Mouse (Mus musculus) embryonic facial prominence, embryonic 13.5 days (tissue): Measurements from ENCODE around the gene Mat1a. TPM values are rescaled to one million over a fixed set of nuclear protein-coding genes. Genes with fewer than 3 reads are reported as not detected.

Experiments
- ATAC-seq: fragments of 200-750 bp; cut with Nextera tagmentation; 2 replicates; pipeline ENCODE4 v1.8.0; 2017; ENCODE audit warnings: low read depth; ENCODE audit not compliant: insufficient number of reproducible peaks, insufficient read depth, low FRiP score, low TSS enrichment
- H3K27ac ChIP-seq: fragments of 300-500 bp; sonication (generic); 2 replicates; pipeline ENCODE4 v1.5.1; 2015; ENCODE audit warnings: moderate library complexity, mild to moderate bottlenecking, inconsistent platforms
- H3K27me3 ChIP-seq: fragments of 300-500 bp; sonication (generic); 2 replicates; pipeline ENCODE4 v1.6.1; 2015; ENCODE audit warnings: mild to moderate bottlenecking, inconsistent platforms
- H3K36me3 ChIP-seq: fragments of 300-500 bp; sonication (generic); 2 replicates; pipeline ENCODE4 v1.6.1; 2015; ENCODE audit warnings: mild to moderate bottlenecking, inconsistent platforms
- H3K4me1 ChIP-seq: fragments of 300-500 bp; sonication (generic); 2 replicates; pipeline ENCODE4 v1.6.1; 2015; ENCODE audit warnings: inconsistent platforms
- H3K4me2 ChIP-seq: fragments of 300-500 bp; sonication (generic); 2 replicates; pipeline ENCODE4 v1.6.1; 2015; ENCODE audit warnings: moderate library complexity, mild to moderate bottlenecking, inconsistent platforms
- H3K4me3 ChIP-seq: fragments of 300-500 bp; sonication (generic); 2 replicates; pipeline ENCODE4 v1.5.1; 2015; ENCODE audit warnings: mild to moderate bottlenecking, inconsistent platforms
- H3K9ac ChIP-seq: fragments of 300-500 bp; sonication (generic); 2 replicates; pipeline ENCODE4 v1.6.1; 2015; ENCODE audit warnings: mild to moderate bottlenecking, inconsistent platforms
- H3K9me3 ChIP-seq: fragments of 300-500 bp; sonication (generic); 2 replicates; pipeline ENCODE4 v1.6.1; 2016; ENCODE audit warnings: inconsistent platforms
- WGBS: fragments of 180-500 bp; shearing (Covaris S2); methylation state at CpG from one replicate; pipeline ENCODE4 v1.1.7; 2015; ENCODE audit warnings: mixed read lengths; 5-methylcytosine and 5-hydroxymethylcytosine counted together
- polyA plus RNA-seq: library from polyadenylated mRNA; unstranded; fragments of >200 nt; fragmentation: Nextera tagmentation; extraction: Ambion mirVana; gene quantifications from 2 replicates; pipeline ENCODE4 v1.2.1, GENCODE M21; 2015

Gene Mat1a
- 0.83 TPM in 1 of 2 replicates, not detected in the other for polyA plus RNA-seq

- no peaks in the 10 kb centered on the region for H3K27me3 ChIP-seq
- H3K4me3 ChIP-seq, result no peak within 1 kb of the TSS
- H3K4me1 ChIP-seq, result no peaks in the 10 kb centered on the region
- H3K27ac ChIP-seq, result no peak within 1 kb of the TSS
- ATAC-seq, result no peak
- WGBS, result 70% methylated on average over 10 of the region's 10 CpGs
- H3K9ac ChIP-seq, result no peak within 1 kb of the TSS
- H3K36me3 ChIP-seq, result no peaks in the 10 kb centered on the region
- no peak within 1 kb of the TSS for H3K4me2 ChIP-seq
- H3K9me3 ChIP-seq, result no peaks in the 10 kb centered on the region
These were observed at the start of gene Mat1a for GRCm38 (mm10) chr14:41104853-41105444. Gene Mat1a (plus strand): TSS chr14:41105035.

- 51% methylated on average over 2 of the region's 2 CpGs for WGBS
- no peak overlapping the region for H3K4me3 ChIP-seq
- H3K4me2 ChIP-seq, result no peak overlapping the region
- H3K27ac ChIP-seq, result no peak overlapping the region
- H3K9me3 ChIP-seq, result no peaks in the 10 kb centered on the region
- H3K4me1 ChIP-seq, result no peaks in the 10 kb centered on the region
- no peak for ATAC-seq
- H3K27me3 ChIP-seq, result no peaks in the 10 kb centered on the region
- no peak overlapping the region for H3K9ac ChIP-seq
- H3K36me3 ChIP-seq, result no peaks in the 10 kb centered on the region
These were observed 39.7 kb upstream of the Mat1a start for GRCm38 (mm10) chr14:41065168-41065567.

GRCm38 (mm10) chr14:41066416-41066815 lies 38.4 kb upstream of the Mat1a start:
- no peak overlapping the region for H3K9ac ChIP-seq
- ATAC-seq, result no peak
- WGBS, result 18% methylated on average over 1 of the region's 1 CpGs

GRCm38 (mm10) chr14:41069108-41069507 lies 35.7 kb upstream of the Mat1a start, which contains the start of gene Dydc2:
Gene Dydc2 (minus strand): TSS chr14:41069208.
- ATAC-seq, result no peak
- Histone ChIP-seq H3K27ac (no peak within 1 kb of the TSS), H3K27me3 (no peaks in the 10 kb centered on the region), H3K9me3 (no peaks in the 10 kb centered on the region), H3K36me3 (no peaks in the 10 kb centered on the region), H3K4me3 (no peak within 1 kb of the TSS), H3K4me2 (no peak within 1 kb of the TSS), H3K4me1 (peaks cover 7% of the 10 kb centered on the region), H3K9ac (no peak within 1 kb of the TSS)

More at GRCm38 (mm10) chr14:41066416-41066815, 38.4 kb upstream of the Mat1a start:
- H3K27me3 ChIP-seq, result no peaks in the 10 kb centered on the region
- no peaks in the 10 kb centered on the region for H3K36me3 ChIP-seq
- no peak overlapping the region for H3K27ac ChIP-seq
- no peak overlapping the region for H3K4me2 ChIP-seq
- H3K4me1 ChIP-seq, result no peaks in the 10 kb centered on the region
- no peaks in the 10 kb centered on the region for H3K9me3 ChIP-seq
- no peak overlapping the region for H3K4me3 ChIP-seq

GRCm38 (mm10) chr14:41070343-41070742 lies 34.5 kb upstream of the Mat1a start:
- Histone ChIP-seq H3K4me3 (no peak overlapping the region), H3K27me3 (no peaks in the 10 kb centered on the region), H3K9ac (no peak overlapping the region), H3K36me3 (no peaks in the 10 kb centered on the region), H3K4me1 (peaks cover 7% of the 10 kb centered on the region), H3K9me3 (no peaks in the 10 kb centered on the region), H3K27ac (no peak overlapping the region), H3K4me2 (no peak overlapping the region)
- 68% methylated on average over 3 of the region's 3 CpGs for WGBS
- no peak for ATAC-seq

- H3K9me3 ChIP-seq, result no peaks in the 10 kb centered on the region
- H3K4me3 ChIP-seq, result peak within 1 kb of the TSS; percentile 46
- H3K27me3 ChIP-seq, result no peaks in the 10 kb centered on the region
- peak within 1 kb of the TSS; percentile 64 for H3K4me2 ChIP-seq
- peaks cover 7% of the 10 kb centered on the region for H3K4me1 ChIP-seq
- peak within 1 kb of the TSS; percentile 57 for H3K9ac ChIP-seq
- 12% methylated on average over 23 of the region's 23 CpGs for WGBS
- ATAC-seq, result peak; percentile 77; the same call in 1 of the 2 replicates
- H3K27ac ChIP-seq, result no peak within 1 kb of the TSS
- no peaks in the 10 kb centered on the region for H3K36me3 ChIP-seq
These were observed 32.4 kb upstream of the Mat1a start, which contains the start of gene Dydc1 for GRCm38 (mm10) chr14:41072229-41072943. Gene Dydc1 (plus strand): TSS chr14:41072911.

- Histone ChIP-seq H3K36me3 (no peaks in the 10 kb centered on the region), H3K4me3 (peak overlapping the region; percentile 46), H3K27me3 (no peaks in the 10 kb centered on the region), H3K4me2 (peak overlapping the region; percentile 64), H3K4me1 (peaks cover 7% of the 10 kb centered on the region), H3K9me3 (no peaks in the 10 kb centered on the region), H3K9ac (peak overlapping the region; percentile 57), H3K27ac (no peak overlapping the region)
- 1% methylated on average over 8 of the region's 8 CpGs for WGBS
- no peak for ATAC-seq
These were observed 31.9 kb upstream of the Mat1a start for GRCm38 (mm10) chr14:41072944-41073275.

- H3K4me2 ChIP-seq, result no peak overlapping the region
- ATAC-seq, result no peak
- no peaks in the 10 kb centered on the region for H3K4me1 ChIP-seq
- H3K27me3 ChIP-seq, result no peaks in the 10 kb centered on the region
- no peaks in the 10 kb centered on the region for H3K9me3 ChIP-seq
- H3K36me3 ChIP-seq, result no peaks in the 10 kb centered on the region
- no peak overlapping the region for H3K9ac ChIP-seq
- no peak overlapping the region for H3K4me3 ChIP-seq
- 67% methylated on average over 2 of the region's 2 CpGs for WGBS
- no peak overlapping the region for H3K27ac ChIP-seq
These were observed 22.4 kb upstream of the Mat1a start for GRCm38 (mm10) chr14:41082408-41082807.

- no peaks in the 10 kb centered on the region for H3K4me1 ChIP-seq
- H3K9ac ChIP-seq, result no peak overlapping the region
- no peak overlapping the region for H3K27ac ChIP-seq
- no peak overlapping the region for H3K4me2 ChIP-seq
- no peaks in the 10 kb centered on the region for H3K9me3 ChIP-seq
- no peaks in the 10 kb centered on the region for H3K27me3 ChIP-seq
- H3K36me3 ChIP-seq, result no peaks in the 10 kb centered on the region
- no peak overlapping the region for H3K4me3 ChIP-seq
- ATAC-seq, result no peak
- WGBS, result 75% methylated on average over 1 of the region's 1 CpGs
These were observed 17.3 kb upstream of the Mat1a start for GRCm38 (mm10) chr14:41087509-41087908.

- 39% methylated on average over 8 of the region's 8 CpGs for WGBS
- H3K36me3 ChIP-seq, result no peaks in the 10 kb centered on the region
- no peak overlapping the region for H3K9ac ChIP-seq
- no peaks in the 10 kb centered on the region for H3K4me1 ChIP-seq
- H3K27ac ChIP-seq, result no peak overlapping the region
- no peak overlapping the region for H3K4me2 ChIP-seq
- H3K27me3 ChIP-seq, result no peaks in the 10 kb centered on the region
- H3K4me3 ChIP-seq, result no peak overlapping the region
- ATAC-seq, result no peak
- H3K9me3 ChIP-seq, result no peaks in the 10 kb centered on the region
These were observed 14.1 kb upstream of the Mat1a start for GRCm38 (mm10) chr14:41090777-41091176.

GRCm38 (mm10) chr14:41094114-41094513 lies 10.7 kb upstream of the Mat1a start:
- no peaks in the 10 kb centered on the region for H3K9me3 ChIP-seq
- WGBS, result 62% methylated on average over 1 of the region's 1 CpGs

GRCm38 (mm10) chr14:41096296-41096860 lies 8.5 kb upstream of the Mat1a start:
- ATAC-seq, result no peak
- Histone ChIP-seq H3K4me1 (no peaks in the 10 kb centered on the region), H3K36me3 (no peaks in the 10 kb centered on the region), H3K4me3 (no peak overlapping the region), H3K9ac (no peak overlapping the region), H3K9me3 (no peaks in the 10 kb centered on the region), H3K27ac (no peak overlapping the region), H3K27me3 (no peaks in the 10 kb centered on the region), H3K4me2 (no peak overlapping the region)
- WGBS, result 85% methylated on average over 3 of the region's 3 CpGs

More at GRCm38 (mm10) chr14:41094114-41094513, 10.7 kb upstream of the Mat1a start:
- Histone ChIP-seq H3K9ac (no peak overlapping the region), H3K36me3 (no peaks in the 10 kb centered on the region), H3K27ac (no peak overlapping the region), H3K4me1 (no peaks in the 10 kb centered on the region), H3K4me3 (no peak overlapping the region), H3K4me2 (no peak overlapping the region), H3K27me3 (no peaks in the 10 kb centered on the region)
- ATAC-seq, result no peak
